Mouse (Mus musculus) cortical plate, adult 2 months (tissue): ENCODE measurements around the gene Gorasp1.

ENCODE experiments used
- CTCF ChIP-seq: fragments of 200-500 bp; IDR thresholded peaks from 2 replicates; pipeline ENCODE4 v1.5.1; 2011; ENCODE audit warnings: mild to moderate bottlenecking, control low read depth, low read length; ENCODE audit not compliant: insufficient read depth; ENCODE audit errors: extremely low read depth
- POLR2A ChIP-seq: fragments of 200-500 bp; IDR thresholded peaks from 2 replicates; pipeline ENCODE4 v1.6.1; 2011; ENCODE audit warnings: mild to moderate bottlenecking, low read length, control low read depth; ENCODE audit not compliant: insufficient read depth; ENCODE audit errors: extremely low read depth

DNA sequence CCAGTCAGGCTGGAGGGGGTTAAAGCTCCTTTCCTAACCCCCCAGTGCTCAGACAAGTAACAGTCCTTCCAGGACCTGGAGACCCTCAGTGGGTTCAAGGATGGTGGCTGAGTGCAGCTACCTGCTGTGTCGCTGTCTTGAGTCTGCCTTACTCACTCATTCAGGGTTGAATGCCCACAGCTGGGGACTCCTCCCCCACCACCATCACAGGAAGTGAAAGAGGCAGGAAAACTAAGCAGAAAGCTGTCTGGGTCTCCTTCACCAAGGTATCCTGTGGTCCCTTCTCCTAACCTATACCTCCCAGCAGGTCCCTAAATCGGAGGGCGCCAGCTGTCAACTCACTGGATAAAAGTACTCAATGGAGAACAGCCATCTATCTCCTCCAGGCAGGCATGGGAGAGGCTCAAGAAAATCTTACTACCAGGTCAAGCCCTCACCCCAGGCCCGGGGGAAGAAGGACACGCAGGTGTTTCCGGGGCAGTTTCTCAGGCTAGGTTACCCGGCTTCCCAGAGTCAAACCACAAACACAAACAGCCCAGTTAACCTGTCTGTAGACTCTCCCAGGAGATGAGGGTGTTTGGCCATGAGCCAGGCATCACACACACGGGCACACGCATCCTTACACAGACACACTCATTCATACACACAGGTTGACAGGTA is 40.9 kb upstream of the Gorasp1 start:
- TF ChIP-seq CTCF = no peak
- TF ChIP-seq POLR2A = no peak
